8 mouse cellular contexts compared by ENCODE assay signal in the genomic region with DNA sequence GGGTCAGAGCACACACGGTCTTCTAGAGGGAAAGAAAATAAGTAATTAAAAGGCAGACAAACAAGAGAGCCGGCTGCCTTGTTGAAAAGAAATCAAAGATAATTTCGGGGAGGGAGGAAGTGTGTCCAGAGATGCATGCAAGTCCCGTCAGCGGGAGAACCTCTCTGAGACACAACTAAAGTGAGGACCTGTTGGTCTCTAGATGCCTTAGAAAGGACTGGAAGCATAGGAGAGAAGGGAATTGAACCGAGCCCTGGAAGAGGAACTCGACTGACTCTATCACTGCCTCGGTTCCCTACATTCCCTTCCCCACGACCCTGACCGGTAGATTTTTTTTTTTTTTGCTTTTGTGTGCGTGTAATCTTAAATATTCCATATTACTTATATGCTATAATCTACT. TPM values are rescaled to one million over a fixed set of nuclear protein-coding genes. Genes with fewer than 3 reads are reported as not detected.
A peak's percentile ranks its signal among the peaks of the same experiment; 100 is the strongest.
DNase-seq lines count a peak whose midpoint lies in the region; ATAC-seq and TF ChIP-seq lines count a peak whose summit lies in the region.

No protein-coding gene starts in this region.

- TF ChIP-seq CTCF in lung, postnatal 0 days (IDR thresholded peaks at IDR 0.05): no peak
- no peak for TF ChIP-seq CTCF in stomach, postnatal 0 days (IDR thresholded peaks at IDR 0.05; ENCODE audit: low read depth)

- TF ChIP-seq EP300 in lung, postnatal 0 days (IDR thresholded peaks at IDR 0.05): no peak
- TF ChIP-seq EP300 in stomach, postnatal 0 days (optimal IDR thresholded peaks at IDR 0.05): no peak

- no peaks in the 10 kb centered on the region; the same call in 1 of the 2 replicates for H3K4me1 ChIP-seq in lung, postnatal 0 days (ENCODE audit: insufficient read depth, low read depth, low read length)
- peaks cover 25% of the 10 kb centered on the region for H3K4me1 ChIP-seq in limb, embryonic 15.5 days
- peaks cover 5% of the 10 kb centered on the region; the same call in 1 of the 2 replicates for H3K4me1 ChIP-seq in stomach, postnatal 0 days (replicated peaks; ENCODE audit: control insufficient read depth, insufficient read depth)

- H3K4me3 ChIP-seq in lung, postnatal 0 days (ENCODE audit: low read depth, low read length): peak overlapping the region; percentile 73; the same call in 1 of the 2 replicates
- H3K4me3 ChIP-seq in limb, embryonic 15.5 days: peak overlapping the region; percentile 71
- H3K4me3 ChIP-seq in stomach, postnatal 0 days (ENCODE audit: low read depth, low read length): peak overlapping the region; percentile 55

- H3K9ac ChIP-seq in lung, postnatal 0 days (replicated peaks; ENCODE audit: low read depth): no peak overlapping the region
- no peak overlapping the region for H3K9ac ChIP-seq in limb, embryonic 15.5 days
- H3K9ac ChIP-seq in stomach, postnatal 0 days (ENCODE audit: low read length): no peak overlapping the region

- peaks cover 5% of the 10 kb centered on the region; the same call in 1 of the 2 replicates for H3K27me3 ChIP-seq in lung, postnatal 0 days (replicated peaks; ENCODE audit: insufficient read depth, low read length)
- H3K27me3 ChIP-seq in limb, embryonic 15.5 days: peaks cover 26% of the 10 kb centered on the region
- H3K27me3 ChIP-seq in stomach, postnatal 0 days (ENCODE audit: control insufficient read depth, insufficient read depth, low read length): no peaks in the 10 kb centered on the region

- no peak for ATAC-seq in cerebellum, adult (ENCODE audit: insufficient number of reproducible peaks, low FRiP score, low TSS enrichment)
- no peak for ATAC-seq in lung, postnatal 0 days
- ATAC-seq in limb, embryonic 15.5 days (ENCODE audit: insufficient number of reproducible peaks, low FRiP score, low TSS enrichment, low read depth): no peak
- ATAC-seq in stomach, postnatal 0 days (ENCODE audit: low FRiP score, low TSS enrichment): no peak

- 4% methylated on average over 11 of the region's 11 CpGs for WGBS in lung, postnatal 0 days
- 5% methylated on average over 11 of the region's 11 CpGs for WGBS in limb, embryonic 15.5 days
- WGBS in stomach, postnatal 0 days: 11% methylated on average over 11 of the region's 11 CpGs

- H3K9me3 ChIP-seq in lung, postnatal 0 days (ENCODE audit: low read length): no peaks in the 10 kb centered on the region
- no peaks in the 10 kb centered on the region for H3K9me3 ChIP-seq in limb, embryonic 15.5 days
- H3K9me3 ChIP-seq in stomach, postnatal 0 days (ENCODE audit: control insufficient read depth, low read length): no peaks in the 10 kb centered on the region

- no peaks in the 10 kb centered on the region for H3K36me3 ChIP-seq in lung, postnatal 0 days (ENCODE audit: insufficient read depth, low read length)
- no peaks in the 10 kb centered on the region for H3K36me3 ChIP-seq in limb, embryonic 15.5 days
- H3K36me3 ChIP-seq in stomach, postnatal 0 days (ENCODE audit: control insufficient read depth, insufficient read depth, low read length): no peaks in the 10 kb centered on the region

- DNase-seq in cerebellum, adult 18-20 months: peak; percentile 11 to 30
- no peak for DNase-seq in lung, postnatal 0 days (ENCODE audit: low spot score)
- no peak for DNase-seq in lung, postnatal 14 days
- no peak for DNase-seq in stomach, postnatal 0 days (ENCODE audit: low spot score)
- DNase-seq in lung, postnatal 25 days (ENCODE audit: low spot score): no peak
- DNase-seq in retina, embryonic 14.5 days (ENCODE audit: low spot score): no peak

- peak overlapping the region; percentile 87 for H3K4me2 ChIP-seq in lung, postnatal 0 days (replicated peaks; ENCODE audit: low read depth, low read length)
- H3K4me2 ChIP-seq in limb, embryonic 15.5 days: peak overlapping the region; percentile 98
- peak overlapping the region; percentile 99 for H3K4me2 ChIP-seq in stomach, postnatal 0 days (replicated peaks; ENCODE audit: low read depth)

- H3K27ac ChIP-seq in lung, postnatal 0 days (ENCODE audit: low read length): no peak overlapping the region
- H3K27ac ChIP-seq in limb, embryonic 15.5 days: peak overlapping the region; percentile 85; the same call in 1 of the 2 replicates
- H3K27ac ChIP-seq in stomach, postnatal 0 days (replicated peaks): no peak overlapping the region

RNA-seq across cellular contexts. Expression of gene Cadm1, which starts 0.8 kb away (rescaled TPM):
- polyA plus RNA-seq in lung, postnatal 0 days (2015; fragmentation: Nextera tagmentation; extraction: Ambion mirVana): 84.9 and 89.2 TPM in 2 replicates
- polyA plus RNA-seq in limb, embryonic 15.5 days (2015; fragmentation: Nextera tagmentation; extraction: Ambion mirVana): 30.0 and 33.0 TPM in 2 replicates
- 18.3 and 20.0 TPM in 2 replicates for polyA plus RNA-seq in stomach, postnatal 0 days (2015; fragmentation: Nextera tagmentation; extraction: Ambion mirVana)

Comparison
In these comparisons a context has a peak if more than half of its experiments do, and no peak if none do; other contexts are left out.
1. DNase-seq: peak in cerebellum, adult 18-20 months (2 of 2); none in lung, postnatal 0 days (single experiment), lung, postnatal 14 days (single experiment), stomach, postnatal 0 days (single experiment), lung, postnatal 25 days (single experiment) and retina, embryonic 14.5 days (single experiment).
2. Peak in every context shown above with its lines, with median percentiles within 50 percentile points of each other: H3K4me2 ChIP-seq and H3K4me3 ChIP-seq.